Mouse (Mus musculus) spleen, adult 10 weeks (tissue): ENCODE data around the gene Kdm4b. TPM values are rescaled to one million over a fixed set of nuclear protein-coding genes. Genes with fewer than 3 reads are reported as not detected.

Experiments used
- polyA plus RNA-seq: library from polyadenylated mRNA; stranded (reverse); fragments of 350-450 nt; fragmentation: Illumina TruSeq; extraction: RNeasy Lipid Tissue Mini Kit (QIAGEN cat#74804); gene quantifications from one replicate; pipeline ENCODE4 v1.2.3, GENCODE M21; 2015; ENCODE audit warnings: low replicate concordance; ENCODE audit not compliant: insufficient read depth

Gene Kdm4b
- 13.3 TPM for polyA plus RNA-seq

GRCm38 (mm10) chr17:56325450-56326152 lies at the start of gene Kdm4b:
Gene Kdm4b, plus strand, starts transcription at chr17:56326062.

GRCm38 (mm10) chr17:56276643-56277566 lies 49.0 kb upstream of the Kdm4b start, which contains the start of gene Ticam1:
Gene Ticam1, minus strand, starts transcription at chr17:56276786.

GRCm38 (mm10) chr17:56292531-56293222 lies 33.2 kb upstream of the Kdm4b start, which contains the start of gene Plin3:
Gene Plin3, minus strand, starts transcription at chr17:56292873.

GRCm38 (mm10) chr17:56300186-56300585 lies 25.7 kb upstream of the Kdm4b start, which contains the start of gene Arrdc5:
Gene Arrdc5, minus strand, starts transcription at chr17:56300286.

GRCm38 (mm10) chr17:56303160-56303846 lies 22.6 kb upstream of the Kdm4b start, which contains the start of gene Uhrf1:
Gene Uhrf1, plus strand, starts transcription at chr17:56303321.

Other genes with a start within 250 kb of the Kdm4b start
- 31.1 TPM for gene Hdgfl2, start 246.4 kb upstream of the Kdm4b start, polyA plus RNA-seq
- 0.64 TPM for gene Plin4, start 216.3 kb upstream of the Kdm4b start, polyA plus RNA-seq
- 0.11 TPM for gene Plin5, start 208.5 kb upstream of the Kdm4b start, polyA plus RNA-seq
- gene Lrg1, start 204.1 kb upstream of the Kdm4b start, polyA plus RNA-seq = 2.1 TPM
- 0.68 TPM for gene Sema6b, start 185.7 kb upstream of the Kdm4b start, polyA plus RNA-seq
- gene Tnfaip8l1, start 163.6 kb upstream of the Kdm4b start, polyA plus RNA-seq = 4.4 TPM
- gene Mydgf, start 142.1 kb upstream of the Kdm4b start, polyA plus RNA-seq = 20.5 TPM
- 9.1 TPM for gene Dpp9, start 107.2 kb upstream of the Kdm4b start, polyA plus RNA-seq
- 16.3 TPM for gene Fem1a, start 69.3 kb upstream of the Kdm4b start, polyA plus RNA-seq
- 9.6 TPM for gene Ticam1, start 49.3 kb upstream of the Kdm4b start, polyA plus RNA-seq
- 8.6 TPM for gene Plin3, start 33.2 kb upstream of the Kdm4b start, polyA plus RNA-seq
- gene Arrdc5, start 25.8 kb upstream of the Kdm4b start, polyA plus RNA-seq = not detected
- gene Uhrf1, start 22.7 kb upstream of the Kdm4b start, polyA plus RNA-seq = 15.7 TPM
- gene Ptprs, start 150.4 kb downstream of the Kdm4b start, polyA plus RNA-seq = 10.3 TPM
- gene Znrf4, start 186.4 kb downstream of the Kdm4b start, polyA plus RNA-seq = not detected
- 3.7 TPM for gene Gm20219, start 228.3 kb downstream of the Kdm4b start, polyA plus RNA-seq